Mouse (Mus musculus): ENCODE results near the gene Thbs3.

DNA sequence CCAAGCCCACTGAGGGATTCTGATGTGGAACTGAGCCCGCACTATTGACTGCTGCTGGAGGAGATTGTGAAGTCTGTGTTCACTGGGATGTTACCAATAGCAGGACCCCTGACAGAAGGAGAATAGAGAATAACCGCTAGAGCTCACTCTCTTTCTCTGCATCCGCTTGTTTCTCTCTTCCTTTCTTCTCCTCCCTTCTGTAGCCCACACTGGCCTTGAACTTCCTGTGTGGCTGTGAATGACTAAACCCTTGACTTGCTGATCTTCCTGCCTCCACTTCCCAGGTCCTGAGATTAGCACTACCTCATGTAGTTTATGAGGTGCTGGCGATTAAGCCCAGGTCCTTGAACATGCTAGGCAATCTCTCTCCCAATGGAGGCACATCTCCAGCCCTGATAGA is 32.5 kb downstream of the Thbs3 start:
- no peak for TF ChIP-seq ZC3H11A (IDR thresholded peaks at IDR 0.05; ENCODE audit: borderline replicate concordance, low read depth, low read length)
- TF ChIP-seq CHD2 (IDR thresholded peaks at IDR 0.05; ENCODE audit: low read depth, low read length), result no peak
